Mouse (Mus musculus): ENCODE data around the gene Mterf1a. TPM values are rescaled to one million over a fixed set of nuclear protein-coding genes. Genes with fewer than 3 reads are reported as not detected.

Gene Mterf1a
- total RNA-seq, 2 experiments from 2014 or later: 9.2 to 12.7 TPM

DNA sequence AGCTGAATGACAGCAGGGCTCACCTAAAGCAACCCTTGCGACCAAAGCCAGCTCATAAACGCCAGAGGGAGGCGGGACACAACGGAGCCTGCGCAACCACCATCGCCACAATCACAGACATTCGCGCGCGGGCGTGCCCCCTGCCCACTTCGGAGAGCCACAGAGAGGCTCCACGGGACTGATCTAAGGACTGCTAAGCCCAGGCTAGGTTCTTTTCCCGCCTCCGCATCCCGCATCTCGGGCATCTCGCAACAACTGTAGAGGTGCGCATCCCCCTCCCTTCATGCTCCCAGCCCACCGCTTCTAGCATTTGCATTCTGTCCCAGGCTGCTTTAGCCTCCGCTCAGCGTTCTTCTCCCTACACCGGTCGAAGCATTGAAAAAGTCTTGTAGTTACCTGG is 48.7 kb downstream of the Mterf1a start, which contains the start of gene Lrrd1:
Gene Lrrd1 (plus strand): TSS at position 148 of the 400 bp plus-strand sequence.
- no peak for ATAC-seq (ENCODE audit: poor library complexity, severe bottlenecking)

Other genes starting within 250 kb of the Mterf1a start
- gene Tmbim7, start 242.8 kb downstream of the Mterf1a start, total RNA-seq (2015): 0.59 TPM in 1 of 2 replicates, not detected in the other
- not detected in 2 replicates for gene Tmbim7, start 242.8 kb downstream of the Mterf1a start, total RNA-seq (2017)
- 116 and 122 TPM in 2 replicates for gene Gatad1, start 236.7 kb downstream of the Mterf1a start, total RNA-seq (2015)
- gene Gatad1, start 236.7 kb downstream of the Mterf1a start, total RNA-seq (2017): 160 and 173 TPM in 2 replicates
- gene Ankib1, start 91.0 kb downstream of the Mterf1a start, total RNA-seq (2015): 21.0 and 24.8 TPM in 2 replicates
- gene Ankib1, start 91.0 kb downstream of the Mterf1a start, total RNA-seq (2017): 29.4 and 31.8 TPM in 2 replicates
- 48.7 and 53.7 TPM in 2 replicates for gene Krit1, start 90.7 kb downstream of the Mterf1a start, total RNA-seq (2015)
- gene Krit1, start 90.7 kb downstream of the Mterf1a start, total RNA-seq (2017): 47.4 and 58.8 TPM in 2 replicates
- 0.07 and 0.48 TPM in 2 replicates for gene Lrrd1, start 48.8 kb downstream of the Mterf1a start, total RNA-seq (2015)
- gene Lrrd1, start 48.8 kb downstream of the Mterf1a start, total RNA-seq (2017): not detected in 2 replicates
- gene Akap9, start 34.1 kb upstream of the Mterf1a start, total RNA-seq (2015): 29.8 and 33.7 TPM in 2 replicates
- 36.0 and 39.3 TPM in 2 replicates for gene Akap9, start 34.1 kb upstream of the Mterf1a start, total RNA-seq (2017)
- gene Cyp51, start 210.8 kb upstream of the Mterf1a start, total RNA-seq (2015): 14.1 and 18.5 TPM in 2 replicates
- gene Cyp51, start 210.8 kb upstream of the Mterf1a start, total RNA-seq (2017): 17.5 and 20.9 TPM in 2 replicates

Data from megakaryocyte, adult 5-6 weeks (primary cell).